Mouse (Mus musculus) liver, embryonic 15.5 days (tissue): ENCODE results near the gene Zdhhc14. TPM values are rescaled to one million over a fixed set of nuclear protein-coding genes. Genes with fewer than 3 reads are reported as not detected.

ENCODE experiments used
- ATAC-seq: fragments of 200-750 bp; cut with Nextera tagmentation; 2 replicates; pipeline ENCODE4 v1.8.0; 2017; ENCODE audit warnings: moderate number of reproducible peaks, mild to moderate bottlenecking, moderate library complexity; ENCODE audit not compliant: insufficient read depth
- H3K27ac ChIP-seq: fragments of 300-500 bp; sonication (generic); replicated peaks from 2 replicates; pipeline ENCODE4 v1.5.1; 2015; ENCODE audit warnings: mild to moderate bottlenecking, inconsistent platforms
- H3K27me3 ChIP-seq: fragments of 300-500 bp; sonication (generic); 2 replicates; pipeline ENCODE4 v1.6.1; 2015; ENCODE audit warnings: mild to moderate bottlenecking, inconsistent platforms
- H3K36me3 ChIP-seq: fragments of 300-500 bp; sonication (generic); replicated peaks from 2 replicates; pipeline ENCODE4 v1.6.1; 2015; ENCODE audit warnings: moderate library complexity, mild to moderate bottlenecking, inconsistent platforms
- H3K4me1 ChIP-seq: fragments of 300-500 bp; sonication (generic); replicated peaks from 2 replicates; pipeline ENCODE4 v1.6.1; 2015; ENCODE audit warnings: inconsistent platforms
- H3K4me2 ChIP-seq: fragments of 300-500 bp; sonication (generic); 2 replicates; pipeline ENCODE4 v1.6.1; 2015; ENCODE audit warnings: moderate library complexity, mild to moderate bottlenecking, inconsistent platforms
- H3K4me3 ChIP-seq: fragments of 300-500 bp; sonication (generic); replicated peaks from 2 replicates; pipeline ENCODE4 v1.5.1; 2015; ENCODE audit warnings: mild to moderate bottlenecking, inconsistent platforms
- H3K9ac ChIP-seq: fragments of 300-500 bp; sonication (generic); 2 replicates; pipeline ENCODE4 v1.6.1; 2015; ENCODE audit warnings: moderate library complexity, mild to moderate bottlenecking, inconsistent platforms
- H3K9me3 ChIP-seq: fragments of 300-500 bp; sonication (generic); replicated peaks from 2 replicates; pipeline ENCODE4 v1.6.1; 2016; ENCODE audit warnings: inconsistent platforms
- WGBS: fragments of 180-500 bp; shearing (Covaris S2); methylation state at CpG from one replicate; pipeline ENCODE4 v1.1.7; 2015; ENCODE audit warnings: mixed read lengths; ENCODE audit not compliant: insufficient replicate concordance; 5-methylcytosine and 5-hydroxymethylcytosine counted together
- polyA plus RNA-seq: library from polyadenylated mRNA; unstranded; fragments of >200 nt; fragmentation: Nextera tagmentation; extraction: Ambion mirVana; gene quantifications from 2 replicates; pipeline ENCODE4 v1.2.1, GENCODE M21; 2015

Gene Zdhhc14
- polyA plus RNA-seq, 1 experiment from 2014 or later, result 6.9 TPM

- ATAC-seq, result no peak
- no peak overlapping the region for H3K4me2 ChIP-seq
- H3K4me1 ChIP-seq, result no peaks in the 10 kb centered on the region
- H3K27ac ChIP-seq, result no peak overlapping the region
- WGBS, result 37% methylated on average over 3 of the region's 3 CpGs
- no peaks in the 10 kb centered on the region for H3K36me3 ChIP-seq
- H3K9me3 ChIP-seq, result no peaks in the 10 kb centered on the region
- no peak overlapping the region for H3K9ac ChIP-seq
- H3K4me3 ChIP-seq, result no peak overlapping the region
- no peaks in the 10 kb centered on the region for H3K27me3 ChIP-seq
Measured at GRCm38 (mm10) chr17:5668456-5668855, 176.1 kb downstream of the Zdhhc14 start.

GRCm38 (mm10) chr17:5668981-5669380 is 176.6 kb downstream of the Zdhhc14 start:
- 81% methylated on average over 7 of the region's 7 CpGs for WGBS
- Histone ChIP-seq H3K36me3 (no peaks in the 10 kb centered on the region), H3K4me2 (no peak overlapping the region), H3K4me3 (no peak overlapping the region), H3K27me3 (no peaks in the 10 kb centered on the region), H3K9ac (no peak overlapping the region), H3K27ac (no peak overlapping the region), H3K9me3 (no peaks in the 10 kb centered on the region), H3K4me1 (no peaks in the 10 kb centered on the region)
- ATAC-seq, result no peak

GRCm38 (mm10) chr17:5675951-5676350 is 183.6 kb downstream of the Zdhhc14 start:
- no peak for ATAC-seq

GRCm38 (mm10) chr17:5679315-5679714 is 187.0 kb downstream of the Zdhhc14 start:
- ATAC-seq, result no peak
- Histone ChIP-seq H3K4me1 (no peaks in the 10 kb centered on the region), H3K36me3 (no peaks in the 10 kb centered on the region), H3K4me3 (no peak overlapping the region), H3K27ac (no peak overlapping the region), H3K9ac (no peak overlapping the region), H3K4me2 (no peak overlapping the region), H3K27me3 (no peaks in the 10 kb centered on the region), H3K9me3 (no peaks in the 10 kb centered on the region)
- WGBS, result 62% methylated on average over 1 of the region's 1 CpGs

More at GRCm38 (mm10) chr17:5675951-5676350, 183.6 kb downstream of the Zdhhc14 start:
- no peak overlapping the region for H3K4me2 ChIP-seq
- WGBS, result 62% methylated on average over 8 of the region's 8 CpGs
- no peaks in the 10 kb centered on the region for H3K27me3 ChIP-seq
- no peaks in the 10 kb centered on the region for H3K36me3 ChIP-seq
- H3K9me3 ChIP-seq, result no peaks in the 10 kb centered on the region
- no peak overlapping the region for H3K27ac ChIP-seq
- H3K4me3 ChIP-seq, result no peak overlapping the region
- H3K9ac ChIP-seq, result no peak overlapping the region
- H3K4me1 ChIP-seq, result no peaks in the 10 kb centered on the region

DNA sequence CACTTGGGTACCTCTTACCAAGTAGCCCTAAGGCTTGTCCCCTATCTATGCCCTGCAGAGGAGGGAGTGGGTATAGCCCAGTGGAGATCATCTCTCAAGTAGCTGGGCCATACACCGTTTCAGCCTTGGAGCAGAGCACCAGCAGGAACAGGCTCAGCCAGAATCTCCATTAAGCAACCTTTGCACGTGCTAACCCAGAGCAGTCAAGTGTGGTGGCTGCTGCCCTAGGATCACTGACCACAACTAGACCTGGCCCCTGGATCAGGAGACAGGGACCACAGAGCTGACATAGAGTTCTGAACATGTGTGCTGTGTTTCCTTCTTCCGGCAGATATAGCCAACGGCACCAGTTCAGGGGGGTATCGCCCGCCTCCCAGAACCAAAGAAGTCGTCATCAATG is 193.0 kb downstream of the Zdhhc14 start:
- peaks cover 19% of the 10 kb centered on the region for H3K36me3 ChIP-seq
- no peak overlapping the region for H3K9ac ChIP-seq
- no peak overlapping the region for H3K4me2 ChIP-seq
- WGBS, result 88% methylated on average over 7 of the region's 7 CpGs
- H3K27me3 ChIP-seq, result no peaks in the 10 kb centered on the region
- no peaks in the 10 kb centered on the region for H3K4me1 ChIP-seq
- no peak for ATAC-seq
- no peak overlapping the region for H3K27ac ChIP-seq
- no peaks in the 10 kb centered on the region for H3K9me3 ChIP-seq
- H3K4me3 ChIP-seq, result no peak overlapping the region

- Histone ChIP-seq H3K9ac (no peak overlapping the region), H3K4me3 (no peak overlapping the region), H3K27me3 (no peaks in the 10 kb centered on the region), H3K36me3 (peaks cover 19% of the 10 kb centered on the region), H3K4me2 (no peak overlapping the region), H3K9me3 (no peaks in the 10 kb centered on the region), H3K27ac (no peak overlapping the region), H3K4me1 (no peaks in the 10 kb centered on the region)
- WGBS, result 60% methylated on average over 4 of the region's 4 CpGs
- no peak for ATAC-seq
Measured at GRCm38 (mm10) chr17:5687810-5688209, 195.5 kb downstream of the Zdhhc14 start.

GRCm38 (mm10) chr17:5688222-5688621 is 195.9 kb downstream of the Zdhhc14 start:
- H3K4me1 ChIP-seq, result no peaks in the 10 kb centered on the region
- no peak overlapping the region for H3K9ac ChIP-seq
- H3K4me3 ChIP-seq, result no peak overlapping the region
- H3K36me3 ChIP-seq, result peaks cover 19% of the 10 kb centered on the region
- H3K9me3 ChIP-seq, result no peaks in the 10 kb centered on the region
- WGBS, result 57% methylated on average over 2 of the region's 2 CpGs
- no peaks in the 10 kb centered on the region for H3K27me3 ChIP-seq
- ATAC-seq, result no peak
- H3K27ac ChIP-seq, result no peak overlapping the region
- H3K4me2 ChIP-seq, result no peak overlapping the region

- no peak overlapping the region for H3K4me3 ChIP-seq
- H3K9ac ChIP-seq, result no peak overlapping the region
- no peak overlapping the region for H3K4me2 ChIP-seq
- H3K27me3 ChIP-seq, result no peaks in the 10 kb centered on the region
- H3K36me3 ChIP-seq, result peaks cover 19% of the 10 kb centered on the region
- no peak for ATAC-seq
- H3K27ac ChIP-seq, result no peak overlapping the region
- no peaks in the 10 kb centered on the region for H3K4me1 ChIP-seq
- no peaks in the 10 kb centered on the region for H3K9me3 ChIP-seq
Measured at GRCm38 (mm10) chr17:5688669-5689068, 196.3 kb downstream of the Zdhhc14 start.

DNA sequence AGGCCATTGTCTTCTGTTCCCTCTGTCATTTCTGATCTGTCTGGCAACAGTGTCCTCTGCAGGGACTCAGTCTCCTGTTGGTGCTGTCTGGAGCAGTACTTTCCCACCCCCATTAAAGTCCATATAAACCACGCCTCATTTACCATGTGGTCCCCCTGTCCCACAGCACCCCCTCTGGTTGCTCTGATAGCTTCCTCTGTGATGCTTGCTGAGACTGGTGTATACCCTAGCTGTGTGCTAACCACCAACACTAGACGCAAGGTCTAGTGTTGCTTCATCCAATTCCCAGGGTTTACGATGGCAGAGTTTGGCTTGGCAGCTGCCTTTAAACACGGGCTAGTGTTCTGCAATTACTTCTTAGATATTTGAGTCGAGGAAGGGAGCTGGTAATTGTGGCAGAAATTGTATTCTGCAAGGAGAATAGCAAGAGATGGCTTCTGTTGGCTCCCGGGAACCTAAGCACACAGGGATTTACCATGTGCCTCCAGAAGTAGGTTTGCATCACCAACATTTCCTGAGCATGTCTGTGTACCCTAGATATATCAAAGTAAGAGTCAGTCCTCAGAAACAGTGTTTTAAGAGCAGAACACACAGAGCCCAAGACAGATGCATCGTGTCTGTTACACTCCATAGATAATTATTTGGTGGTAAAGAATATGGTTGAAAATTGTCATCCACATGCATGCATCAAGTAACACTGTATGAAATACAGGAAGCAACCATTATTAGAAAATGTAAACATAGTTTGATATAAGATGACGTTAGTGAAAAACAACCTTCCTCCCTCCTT is 198.6 kb downstream of the Zdhhc14 start:
- no peak overlapping the region for H3K9ac ChIP-seq
- no peaks in the 10 kb centered on the region for H3K4me1 ChIP-seq
- ATAC-seq, result no peak
- no peaks in the 10 kb centered on the region for H3K9me3 ChIP-seq
- WGBS, result 74% methylated on average over 8 of the region's 8 CpGs
- H3K27ac ChIP-seq, result no peak overlapping the region
- no peaks in the 10 kb centered on the region for H3K27me3 ChIP-seq
- H3K4me3 ChIP-seq, result no peak overlapping the region
- H3K36me3 ChIP-seq, result peaks cover 19% of the 10 kb centered on the region
- no peak overlapping the region for H3K4me2 ChIP-seq

DNA sequence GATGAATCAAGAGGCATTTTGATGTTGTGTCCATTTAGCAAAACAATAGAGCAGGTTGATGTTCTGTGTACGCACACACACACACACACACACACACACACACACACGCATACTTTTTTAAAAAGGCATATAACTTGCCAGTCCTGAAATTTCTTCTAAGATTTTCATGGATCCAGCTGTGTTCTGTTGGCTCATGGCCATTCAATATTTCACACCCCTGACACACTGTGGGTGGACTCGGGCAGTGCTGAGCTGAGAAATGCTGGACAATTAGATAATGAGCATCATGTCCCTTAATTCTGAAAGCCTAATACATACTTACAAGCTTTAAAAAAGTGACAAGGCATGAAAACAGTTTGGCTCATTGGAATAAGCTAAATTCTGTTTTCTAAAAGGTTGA is 200.3 kb downstream of the Zdhhc14 start:
- H3K9me3 ChIP-seq, result no peaks in the 10 kb centered on the region
- no peak overlapping the region for H3K4me2 ChIP-seq
- H3K4me3 ChIP-seq, result no peak overlapping the region
- H3K27ac ChIP-seq, result no peak overlapping the region
- 78% methylated on average over 3 of the region's 3 CpGs for WGBS
- H3K36me3 ChIP-seq, result peaks cover 6% of the 10 kb centered on the region
- H3K4me1 ChIP-seq, result no peaks in the 10 kb centered on the region
- no peak for ATAC-seq
- H3K27me3 ChIP-seq, result no peaks in the 10 kb centered on the region
- no peak overlapping the region for H3K9ac ChIP-seq

DNA sequence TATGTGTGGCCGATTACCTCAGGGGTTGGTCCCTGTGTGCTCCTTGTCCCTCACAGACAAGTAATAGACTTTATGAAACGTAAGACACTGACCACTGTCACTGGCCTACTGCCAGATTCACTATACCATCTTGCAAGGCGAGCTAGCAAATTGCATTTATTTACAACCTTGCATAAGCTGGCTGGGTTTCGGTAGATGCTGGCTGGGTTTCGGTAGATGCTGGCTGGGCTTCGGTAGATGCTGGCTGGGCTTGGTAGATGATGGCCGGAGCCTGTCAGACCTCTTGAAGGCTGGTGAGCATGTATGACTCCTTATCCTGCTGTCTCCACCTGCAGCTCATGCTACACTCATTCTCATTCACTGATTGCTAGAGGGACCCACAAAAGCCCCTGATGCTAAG is 200.9 kb downstream of the Zdhhc14 start:
- no peak for ATAC-seq
- Histone ChIP-seq H3K27me3 (no peaks in the 10 kb centered on the region), H3K4me1 (peaks cover 5% of the 10 kb centered on the region; the same call in 1 of the 2 replicates), H3K4me3 (no peak overlapping the region), H3K9ac (no peak overlapping the region), H3K36me3 (no peaks in the 10 kb centered on the region; the same call in 1 of the 2 replicates), H3K4me2 (no peak overlapping the region), H3K27ac (no peak overlapping the region), H3K9me3 (no peaks in the 10 kb centered on the region)
- 82% methylated on average over 7 of the region's 7 CpGs for WGBS
